Mouse (Mus musculus) heart, adult 18-20 months (tissue): ENCODE data around the gene Srm. TPM values are rescaled to one million over a fixed set of nuclear protein-coding genes. Genes with fewer than 3 reads are reported as not detected.

Experiments
- DNase-seq, 2 experiments: peaks; one replicate each; pipeline ENCODE4 v3.0.0; 2021 to 2022; ENCODE audit warnings: mixed read lengths in 1 of 2
- long read RNA-seq, 2 experiments: library from polyadenylated mRNA; stranded (forward); transcript quantifications; one replicate each; pipeline ENCODE4 v2.0.0; 2021
- total RNA-seq, 2 experiments: library from RNA; stranded (reverse); gene quantifications; 2 replicates each; pipeline ENCODE4 v1.2.3; 2021

Gene Srm
- total RNA-seq: 10 to 100 TPM; 14.7 TPM
- long read RNA-seq, experiment 1, transcript Srm-201 (7 exons, 1,338 nt): major isoform, 16 of 21 reads
- long read RNA-seq, experiment 1, partial matches to known transcripts: 4 of 21 reads
- long read RNA-seq, experiment 1, other reads (novel, unspliced or antisense): 1 of 21 reads
- long read RNA-seq, experiment 2, transcript Srm-201 (7 exons, 1,338 nt): major isoform, 6 of 8 reads
- long read RNA-seq, experiment 2, partial matches to known transcripts: 2 of 8 reads
- long read RNA-seq, experiment 2, other reads (novel, unspliced or antisense): 0 of 8 reads

DNA sequence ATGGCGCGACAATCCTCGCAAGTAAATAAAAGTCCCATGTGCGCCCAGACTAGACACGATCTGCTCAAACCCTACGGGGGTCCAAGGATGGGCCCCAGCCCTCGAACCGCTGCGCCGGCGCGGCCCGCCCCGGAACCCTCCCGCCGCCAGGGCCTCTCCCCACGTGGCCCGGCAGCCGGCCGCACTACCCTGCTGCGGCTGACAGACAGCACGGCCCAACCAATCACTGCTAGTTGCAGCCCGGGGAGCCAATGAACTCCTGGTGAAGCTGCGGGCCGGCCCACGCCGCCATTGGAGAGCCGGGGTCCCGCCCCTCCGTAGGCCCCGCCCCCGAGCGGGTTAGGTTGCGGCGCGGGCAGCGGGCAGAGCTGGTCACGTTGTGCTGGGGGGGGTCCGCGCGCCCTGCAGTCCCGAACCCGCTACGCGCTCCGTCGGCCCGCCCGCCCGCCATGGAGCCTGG, at the start of gene Srm:
Gene Srm, plus strand, starts transcription at position 333 of the 460 bp plus-strand sequence.
- DNase-seq: peak; percentile 96 to 99

DNA sequence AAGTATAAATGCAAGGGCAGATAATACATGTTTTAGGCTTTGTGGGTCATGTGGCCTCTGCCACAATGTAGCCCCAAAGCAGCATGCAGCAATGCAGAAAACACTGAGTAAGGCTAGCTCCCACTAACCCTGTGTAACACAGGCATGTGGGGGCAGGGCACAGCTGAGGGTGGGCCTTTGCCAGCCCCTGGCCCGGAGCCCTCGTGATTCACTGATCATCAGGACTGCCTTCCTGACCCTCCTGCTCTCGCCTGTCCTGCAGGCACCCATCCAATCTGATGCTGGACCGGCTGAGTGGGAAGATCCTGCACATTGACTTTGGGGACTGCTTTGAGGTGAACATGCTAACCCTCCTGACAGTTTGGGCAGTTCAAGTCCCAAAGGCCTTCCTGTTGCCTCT, 42.2 kb upstream of the Srm start:
- DNase-seq: no peak

DNA sequence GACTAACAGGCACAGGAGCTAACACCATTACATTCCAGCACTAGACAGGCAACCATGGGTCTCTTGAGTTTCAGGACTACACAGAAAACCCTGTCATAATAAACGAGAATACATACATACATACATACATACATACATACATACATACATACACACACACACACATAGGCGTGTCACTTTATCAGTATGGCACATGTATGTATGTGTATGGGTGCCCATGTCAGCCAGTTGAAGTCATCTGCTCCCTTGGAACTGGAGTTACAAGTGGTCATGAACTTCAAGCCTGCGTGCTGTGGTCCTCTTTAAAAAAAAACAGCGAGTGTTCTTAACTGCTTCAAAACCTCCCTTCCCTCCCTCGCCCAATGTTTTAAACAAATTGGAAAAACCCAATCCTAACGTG, 33.5 kb upstream of the Srm start:
- no peak for DNase-seq

DNA sequence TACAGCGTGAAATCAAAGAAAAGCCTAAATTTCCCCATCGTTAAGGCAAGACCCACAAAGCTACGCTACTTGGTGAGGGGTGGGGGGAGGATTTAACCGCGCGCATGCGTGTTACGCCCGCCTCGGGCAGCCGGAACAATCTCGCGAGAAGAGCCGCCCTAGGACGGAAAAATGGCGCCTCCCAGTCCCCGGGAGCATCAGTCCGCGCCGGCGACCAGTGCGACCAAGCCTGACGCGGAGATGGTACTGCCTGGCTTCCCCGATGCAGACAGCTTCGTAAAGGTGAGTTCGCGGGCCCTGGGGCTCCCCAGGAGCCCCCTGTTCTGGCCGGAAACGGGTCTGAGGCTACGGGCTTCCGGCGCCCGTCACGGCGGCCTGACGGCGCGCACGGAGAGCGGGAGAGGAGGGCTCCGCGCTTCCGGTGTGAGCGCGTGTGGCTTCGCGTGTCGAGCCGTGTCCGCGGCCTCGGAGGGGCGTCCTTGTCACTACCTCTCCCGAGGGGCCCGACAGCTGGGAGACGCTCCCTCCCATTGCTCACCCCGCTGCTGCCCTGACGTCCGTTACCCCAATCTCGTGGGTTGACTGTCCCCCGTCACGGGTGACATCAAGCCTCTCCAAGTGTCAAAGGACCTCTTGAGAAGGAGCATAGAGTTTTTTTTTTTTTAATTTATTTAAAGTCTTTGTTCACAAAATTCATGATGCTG, 32.9 kb upstream of the Srm start, which contains the start of gene Exosc10:
Gene Exosc10, plus strand, starts transcription at position 133 of the 704 bp plus-strand sequence.
- DNase-seq: peak; percentile 91 to 92

DNA sequence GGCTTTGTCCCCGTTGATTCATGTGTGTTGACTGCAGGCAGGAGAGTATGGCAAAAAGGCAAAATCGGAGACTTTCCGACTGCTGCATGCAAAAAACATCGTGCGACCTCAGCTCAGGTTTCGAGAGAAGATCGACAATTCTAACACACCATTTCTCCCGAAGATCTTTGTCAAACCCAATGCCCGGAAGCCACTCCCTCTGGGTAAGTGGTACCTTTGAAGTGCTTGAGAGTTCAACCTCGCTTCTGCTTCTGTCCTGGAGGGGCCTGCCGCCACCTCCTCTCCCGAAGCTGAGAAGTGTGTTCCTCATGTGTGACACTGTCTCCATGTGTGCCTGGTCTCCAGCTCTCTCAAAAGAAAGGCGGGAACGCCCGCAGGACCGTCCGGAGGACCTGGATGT, 28.6 kb upstream of the Srm start:
- DNase-seq: no peak

DNA sequence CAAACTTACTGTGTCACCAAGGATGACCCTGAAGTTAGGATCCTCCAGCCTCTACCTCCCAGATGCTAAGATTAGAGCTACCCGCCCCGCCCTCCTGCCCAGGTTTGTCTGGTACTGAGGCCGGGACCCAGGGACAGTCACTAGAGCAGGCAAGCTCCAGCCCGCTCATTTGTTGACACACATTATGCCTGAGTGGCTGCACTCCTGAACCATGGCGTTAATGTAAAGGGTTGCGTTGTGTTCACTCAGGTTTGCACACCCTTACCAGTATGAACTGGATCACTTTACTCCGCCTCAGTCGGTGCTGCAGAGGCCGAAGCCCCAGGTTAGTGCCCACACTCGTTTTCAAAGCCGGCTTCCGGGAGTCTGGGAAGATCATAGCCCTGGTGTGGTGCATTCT, 27.7 kb upstream of the Srm start:
- no peak for DNase-seq

DNA sequence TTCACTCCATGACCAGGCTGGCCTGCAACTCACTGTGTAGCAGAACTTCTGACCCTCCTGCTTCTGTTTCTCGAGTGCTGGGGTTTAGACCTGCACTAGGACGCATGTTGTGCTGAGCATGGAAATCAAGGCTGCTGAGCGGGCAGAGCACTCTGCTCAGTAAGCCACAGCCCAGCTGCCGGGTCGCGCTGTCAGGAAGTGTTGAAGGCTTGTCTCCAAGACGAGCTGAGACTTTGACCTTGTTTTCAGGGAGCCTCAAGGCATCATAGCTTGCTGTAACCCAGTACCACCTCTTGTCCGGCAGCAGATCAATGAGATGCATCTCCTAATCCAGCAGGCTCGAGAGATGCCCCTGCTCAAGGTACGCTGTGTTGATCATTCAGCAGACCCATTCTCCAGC, 21.2 kb upstream of the Srm start:
- DNase-seq: no peak

DNA sequence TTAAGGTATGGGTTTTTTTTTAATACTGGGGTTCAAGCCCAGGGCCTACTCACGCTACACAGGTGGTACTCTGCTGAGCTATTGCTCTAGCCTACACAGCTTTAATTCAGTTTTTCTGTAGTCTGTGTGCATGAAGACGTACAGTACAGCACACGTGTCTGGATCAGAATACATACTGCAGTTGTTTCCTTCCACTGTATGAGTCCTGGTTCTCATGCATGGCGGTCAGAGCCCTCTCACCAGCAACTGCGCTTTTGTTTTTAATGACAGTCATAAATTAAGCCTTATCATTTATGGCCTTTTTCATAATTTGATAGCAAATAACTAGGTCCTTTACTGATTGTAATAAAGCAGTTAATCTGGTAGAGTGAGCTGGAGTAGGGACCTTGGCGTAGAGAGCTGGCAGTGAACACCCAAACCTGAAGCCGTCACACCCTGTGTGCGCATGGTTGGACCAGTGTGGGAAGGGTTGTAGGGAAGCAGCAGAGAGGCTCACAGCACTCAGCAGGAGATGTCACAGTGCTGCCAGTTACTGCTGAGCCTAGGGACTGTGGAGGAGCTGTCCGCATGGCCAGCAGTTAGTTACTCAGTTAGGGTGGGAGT, 20.5 kb upstream of the Srm start:
- DNase-seq: no peak

DNA sequence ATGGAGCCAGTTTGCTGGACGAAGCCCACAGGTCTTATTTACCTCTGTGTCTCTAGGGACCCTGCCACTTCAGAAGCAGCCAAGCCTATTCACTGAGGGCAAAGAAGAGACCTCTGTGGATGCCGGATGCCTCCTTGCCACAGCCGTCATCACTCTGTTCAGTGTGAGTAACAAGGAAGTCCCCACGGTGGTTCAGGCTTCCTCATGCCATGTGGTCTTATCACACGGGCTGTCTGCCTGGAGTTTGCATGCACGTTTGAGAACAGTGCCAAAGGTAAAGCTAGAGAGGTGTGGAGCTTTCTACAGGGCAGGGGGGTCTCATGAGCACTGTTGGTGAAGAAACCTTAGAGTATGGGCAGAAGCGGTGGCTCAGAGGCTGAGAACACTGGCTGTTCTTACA, 18.1 kb upstream of the Srm start:
- no peak for DNase-seq

DNA sequence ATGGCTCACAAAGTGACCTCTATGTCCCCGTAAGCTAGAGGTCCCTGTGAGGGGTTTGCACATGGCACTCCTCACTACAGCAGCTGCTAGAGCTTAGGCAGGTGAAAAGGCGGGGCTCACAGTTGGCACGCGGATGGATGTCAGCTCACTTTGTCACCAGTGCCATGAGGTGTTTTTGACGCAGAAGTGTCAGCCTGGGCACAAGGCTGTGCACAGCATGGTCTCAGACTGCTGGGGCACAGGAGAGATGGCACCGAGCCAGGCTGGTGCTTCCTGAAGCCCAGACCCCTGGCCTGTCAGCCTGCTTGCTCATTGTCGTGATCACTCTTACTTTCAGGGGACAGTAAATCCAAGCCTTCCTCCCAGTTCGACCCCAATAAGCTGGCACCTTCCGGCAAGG, 10.5 kb upstream of the Srm start:
- no peak for DNase-seq

DNA sequence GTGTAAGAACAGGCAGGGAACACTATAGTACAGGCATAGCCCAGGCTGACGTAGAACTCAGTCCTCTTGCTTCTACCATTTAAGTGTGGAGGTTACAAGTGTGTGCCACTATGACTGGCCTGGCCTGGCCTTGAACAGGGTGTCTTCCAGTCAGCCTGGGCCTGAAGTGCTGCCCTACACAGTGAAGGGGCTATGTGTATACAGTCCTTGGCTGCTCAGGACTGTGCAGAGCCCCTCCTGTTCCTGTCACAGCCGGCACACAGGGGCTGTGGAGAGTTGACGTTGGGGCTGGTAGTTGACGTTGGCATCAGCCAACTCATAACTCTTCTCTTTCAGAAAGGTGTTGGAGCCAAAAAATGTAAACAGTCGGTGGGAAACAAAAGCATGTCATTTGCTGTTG, 9.9 kb upstream of the Srm start:
- no peak for DNase-seq

DNA sequence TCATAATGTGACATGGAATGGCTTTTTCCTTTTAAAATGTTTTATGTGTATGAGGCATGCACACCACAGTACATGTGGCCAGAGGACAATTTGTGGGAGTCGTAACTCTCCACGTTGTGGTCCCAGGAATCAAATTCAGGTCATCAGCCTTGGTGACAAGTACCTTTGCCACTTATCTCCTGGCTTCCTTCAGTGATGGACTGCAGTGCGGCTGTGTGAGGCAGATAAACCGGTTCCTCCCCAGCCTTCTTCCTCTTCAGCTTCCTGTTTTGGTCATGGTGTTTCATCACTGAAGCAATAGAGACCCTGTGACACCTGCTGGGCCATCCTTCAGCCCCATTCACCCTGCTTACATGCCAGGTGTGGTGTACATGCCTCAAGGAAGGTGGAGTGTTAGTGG, 8.0 kb upstream of the Srm start:
- no peak for DNase-seq

DNA sequence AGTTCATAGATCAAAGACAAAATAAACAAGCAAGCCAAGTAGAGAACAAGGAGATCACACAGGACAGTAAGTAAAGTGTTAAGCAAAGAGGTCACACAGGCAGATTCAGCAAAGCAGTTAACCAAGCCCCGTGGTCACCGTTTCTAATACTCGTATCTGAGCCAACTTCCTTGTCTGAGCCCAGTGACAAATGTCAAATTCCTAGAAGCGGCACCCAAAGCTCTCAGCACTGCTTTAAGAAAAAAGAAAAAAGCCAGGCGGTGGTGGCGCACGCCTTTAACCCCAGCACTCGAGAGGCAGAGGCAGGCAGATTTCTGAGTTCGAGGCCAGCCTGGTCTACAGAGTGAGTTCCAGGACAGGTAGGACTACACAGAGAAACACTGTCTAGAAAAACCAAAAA, 4.7 kb upstream of the Srm start:
- no peak for DNase-seq

DNA sequence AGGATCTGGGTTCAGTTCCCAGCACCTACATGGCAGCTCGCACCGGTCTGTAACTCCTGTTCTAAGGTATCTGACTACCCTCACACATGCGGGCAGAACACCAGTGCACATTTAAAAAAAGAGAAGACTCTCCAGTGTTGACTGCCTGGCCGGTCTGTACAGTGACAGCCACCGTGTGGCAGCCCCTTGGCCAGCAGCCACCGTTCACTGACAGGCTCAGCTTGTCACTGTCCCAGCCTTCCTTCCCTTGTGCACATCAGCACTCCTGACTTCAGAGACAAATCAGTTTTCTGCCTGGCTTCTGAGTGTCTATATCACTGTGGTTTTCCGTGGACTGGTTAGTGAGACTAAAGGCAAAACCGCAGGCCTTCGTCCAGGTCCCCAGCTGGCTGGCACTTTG, 2.5 kb upstream of the Srm start:
- peak in 1 of 2 experiments; percentile 25 for DNase-seq

DNA sequence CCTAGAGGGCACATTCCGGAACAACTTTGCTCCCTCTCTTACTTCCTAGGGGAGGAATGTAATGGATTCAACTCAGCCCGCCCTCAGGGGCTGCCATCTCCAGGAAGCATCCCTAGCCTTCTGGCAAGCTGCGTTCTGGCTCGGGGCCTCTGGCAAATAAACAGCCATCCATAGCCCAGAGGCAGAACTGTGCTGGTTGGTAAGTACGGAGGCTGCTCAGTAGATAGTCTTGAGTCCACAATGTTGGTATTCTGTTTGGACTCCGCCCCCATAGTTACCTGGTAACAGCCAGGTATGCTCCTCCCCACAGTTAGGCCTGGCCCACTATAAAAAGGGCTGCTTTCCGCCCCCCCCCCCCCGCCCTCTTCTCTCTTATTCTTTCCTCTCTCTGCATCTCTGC, 1.7 kb upstream of the Srm start:
- DNase-seq: no peak

DNA sequence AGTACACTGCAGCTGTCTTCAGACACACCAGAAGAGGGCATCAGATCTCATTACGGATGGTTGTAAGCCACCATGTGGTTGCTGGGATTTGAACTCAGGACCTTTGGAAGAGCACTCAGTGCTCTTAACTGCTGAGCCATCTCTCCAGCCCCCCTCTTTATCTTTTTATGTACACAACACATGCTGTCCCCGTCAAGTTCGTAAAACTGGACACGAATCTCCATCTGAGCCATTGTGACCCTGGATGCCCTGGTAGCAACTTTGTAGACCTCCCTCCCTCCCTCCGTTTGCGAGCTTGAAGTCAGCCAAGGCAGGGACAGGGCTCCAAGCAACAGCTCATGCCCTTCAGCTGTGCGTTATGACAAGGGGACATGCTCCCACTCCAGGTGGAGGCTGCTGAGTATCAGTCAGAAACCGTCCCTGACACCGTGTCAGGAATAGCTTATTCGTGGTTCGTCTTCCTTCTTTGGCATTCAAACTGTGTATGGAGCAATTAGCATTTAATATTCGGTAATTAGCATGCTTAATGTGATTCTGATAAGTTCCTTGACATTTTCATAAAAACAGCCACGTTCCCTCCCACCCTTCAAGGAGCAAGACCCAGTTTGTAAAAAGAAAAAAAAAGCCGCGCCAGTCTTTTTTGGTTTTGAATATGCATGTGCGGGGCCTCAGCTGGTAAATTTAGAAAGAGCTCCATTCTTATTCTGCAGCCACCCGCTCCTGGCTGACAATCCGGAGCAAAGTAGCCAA, 707 bp upstream of the Srm start:
- DNase-seq: peak in 1 of 2 experiments; percentile 27

DNA sequence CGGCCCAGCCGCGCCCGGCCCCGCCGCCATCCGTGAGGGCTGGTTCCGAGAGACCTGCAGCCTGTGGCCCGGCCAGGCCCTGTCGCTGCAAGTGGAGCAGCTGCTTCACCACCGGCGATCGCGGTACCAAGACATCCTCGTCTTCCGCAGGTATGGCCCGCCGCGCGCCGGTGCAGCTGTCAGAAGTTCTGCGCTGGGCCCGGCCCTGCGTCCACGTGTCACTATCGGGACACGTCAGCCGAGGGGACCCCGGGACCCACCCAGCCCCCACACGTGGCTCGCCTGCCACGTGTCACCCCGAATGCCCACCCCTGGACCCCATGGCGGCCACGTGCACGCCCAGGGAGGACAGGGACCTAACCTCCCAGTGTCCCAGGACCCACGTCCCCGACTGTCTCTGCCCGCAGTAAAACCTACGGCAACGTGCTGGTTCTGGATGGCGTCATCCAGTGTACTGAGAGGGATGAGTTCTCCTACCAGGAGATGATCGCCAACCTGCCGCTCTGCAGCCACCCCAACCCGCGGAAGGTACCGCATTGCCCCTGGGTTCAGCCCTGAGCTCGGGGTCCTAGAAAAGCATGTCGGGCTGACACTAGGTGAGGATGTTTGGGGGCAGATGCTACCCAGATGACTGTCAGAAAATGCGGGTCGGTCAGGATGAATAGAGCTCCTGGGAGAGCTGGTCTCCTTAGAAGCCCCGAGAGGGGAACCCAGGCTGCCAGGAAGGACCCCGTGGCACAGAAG, 506 bp downstream of the Srm start:
- peak in 1 of 2 experiments; percentile 36 for DNase-seq

DNA sequence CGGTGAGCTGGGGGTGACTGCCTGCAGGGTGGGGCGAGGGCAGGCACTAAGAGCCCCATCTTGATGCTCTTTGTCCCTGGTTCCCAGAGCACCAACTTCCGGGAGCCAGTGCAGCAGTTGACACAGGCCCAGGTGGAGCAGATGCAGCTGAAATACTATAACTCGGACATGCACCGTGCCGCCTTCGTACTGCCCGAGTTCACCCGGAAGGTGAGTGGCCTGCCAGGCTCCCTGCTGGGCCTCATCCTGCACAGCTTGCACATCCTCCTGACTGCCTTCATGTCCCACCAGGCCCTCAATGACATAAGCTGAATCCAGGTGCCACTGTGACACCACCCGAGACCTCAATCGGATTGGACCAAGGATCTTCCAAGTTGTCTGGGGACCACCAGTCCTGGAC, 2.7 kb downstream of the Srm start:
- no peak for DNase-seq

DNA sequence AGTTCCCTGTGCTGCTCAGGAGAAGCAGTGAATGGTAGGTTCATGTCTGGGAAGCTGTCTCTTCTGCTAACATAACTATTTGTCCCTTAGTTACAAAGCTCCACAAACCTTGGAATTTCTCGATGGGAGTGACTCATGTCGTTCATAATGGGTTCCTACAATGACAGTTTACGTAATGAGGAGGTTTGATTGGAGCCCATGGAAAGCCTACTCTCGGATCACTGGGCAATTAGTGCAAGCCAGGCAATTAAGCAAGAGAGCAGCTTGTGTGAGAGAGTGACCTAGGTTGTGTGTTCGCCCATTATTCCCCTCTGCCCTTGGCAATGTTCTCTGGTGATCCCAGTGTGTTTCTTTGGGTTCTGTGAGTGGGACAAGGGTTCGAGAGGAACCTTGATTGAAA, 4.6 kb downstream of the Srm start:
- no peak for DNase-seq

DNA sequence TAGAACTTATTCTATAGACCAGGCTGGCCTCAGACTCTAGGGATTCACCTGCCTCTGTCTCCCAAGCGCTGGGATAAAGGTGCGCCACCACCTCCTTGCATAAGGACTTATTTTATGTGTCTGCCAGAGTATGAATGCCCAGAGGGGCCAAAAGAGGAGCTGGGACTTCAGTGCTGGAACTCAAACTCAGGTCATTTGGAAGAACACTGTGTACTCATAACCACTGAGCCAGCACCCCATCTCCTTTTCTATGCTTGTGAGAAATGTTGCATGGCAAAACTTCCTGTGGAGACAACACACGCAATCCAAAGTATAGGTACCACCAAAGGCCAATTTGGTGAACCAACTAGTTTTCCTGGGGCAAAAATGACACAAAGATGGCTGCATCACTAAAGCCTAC, 5.4 kb downstream of the Srm start:
- no peak for DNase-seq

DNA sequence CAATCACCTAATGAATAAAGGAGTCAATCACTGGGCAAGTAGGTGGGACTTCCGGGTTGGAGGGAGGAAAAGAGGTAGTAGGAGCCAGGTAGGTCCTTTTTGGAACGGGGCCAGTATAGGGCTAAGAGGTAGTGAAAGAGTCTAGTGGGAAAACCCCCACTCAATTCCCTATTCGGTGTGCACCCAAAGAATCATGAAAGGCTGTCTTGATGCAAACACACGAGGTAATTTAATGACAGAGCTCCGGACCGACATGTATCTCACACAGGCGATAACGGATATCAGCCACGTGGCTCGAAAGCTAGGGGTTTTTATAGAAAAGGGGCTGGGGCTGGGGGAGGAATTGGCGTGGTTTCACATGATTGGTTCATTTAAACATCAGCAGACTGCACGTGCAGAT, 7.5 kb downstream of the Srm start:
- DNase-seq: no peak

DNA sequence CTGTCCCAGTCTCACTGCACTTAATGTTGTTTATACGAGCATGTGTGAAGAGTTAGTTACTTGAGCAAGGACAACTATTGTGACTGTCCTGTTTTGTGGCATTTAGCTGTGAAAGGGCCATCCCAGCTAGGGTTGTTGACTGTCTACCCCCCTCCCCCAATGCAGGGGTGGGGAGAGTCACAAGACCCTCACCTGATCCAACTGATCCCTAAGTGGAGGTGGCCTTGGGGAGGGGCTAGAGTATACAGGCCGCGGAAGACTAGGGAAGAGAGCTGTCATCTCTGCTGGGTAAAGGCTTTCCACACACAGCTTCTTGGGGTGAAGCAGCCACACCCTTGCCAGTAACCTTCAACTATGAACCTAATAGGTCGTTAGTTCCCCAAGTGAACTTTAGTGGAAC, 9.0 kb downstream of the Srm start:
- DNase-seq: no peak
